Mouse (Mus musculus) CH12F3 (cell line): Measurements from ENCODE around the gene Ifi47.
"Not testable (repeated sequence)": the region's sequence is repeated elsewhere in the genome, so short reads cannot be mapped to it uniquely, and the experiment has no call there.

Experiments
- in situ Hi-C: fragments of 300-500 bp; cut with MboI; formaldehyde crosslinking; loops from 2 replicates; pipeline ENCODE4 v1.14.3; 2020; ENCODE audit warnings: low sequenced_read_pairs

Ifi47 gene

DNA sequence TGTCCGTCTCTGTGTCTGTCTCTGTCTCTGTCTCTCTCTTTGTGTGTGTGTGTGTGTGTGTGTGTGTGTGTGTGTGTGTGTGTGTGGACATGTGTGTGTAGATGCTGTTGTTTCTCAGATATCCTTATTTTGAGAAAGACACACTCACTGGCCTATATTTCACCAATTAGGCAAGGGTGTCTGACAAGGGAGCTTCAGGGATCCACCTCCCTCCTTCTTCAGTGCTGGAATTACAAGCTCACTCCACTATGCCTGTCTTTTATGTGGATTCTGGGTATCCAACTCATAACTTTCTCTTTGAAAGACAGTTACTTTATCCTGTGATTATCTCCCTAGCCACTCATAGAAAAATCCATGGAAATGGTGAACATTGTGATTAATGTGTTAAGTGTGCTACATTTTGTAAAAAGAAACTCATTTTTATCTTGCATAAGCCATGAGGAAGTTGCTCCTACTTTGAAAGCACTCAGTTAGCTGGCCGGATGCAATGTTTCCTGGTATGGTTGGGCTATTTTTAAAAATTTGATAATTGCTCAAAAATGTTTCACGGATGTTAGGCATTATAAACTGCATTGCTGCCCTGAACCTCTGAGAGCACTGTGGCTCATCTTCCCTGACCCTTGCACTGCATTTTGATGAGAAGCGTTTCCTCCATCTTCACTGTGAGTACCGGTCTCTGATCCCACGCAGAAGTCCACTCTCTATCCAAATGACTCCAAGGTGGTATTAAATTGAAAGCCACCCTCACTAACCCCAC is at the start of gene Ifi47:
Gene Ifi47 (plus strand): TSS at position 587 of the 757 bp plus-strand sequence.
- in situ Hi-C loops = loop anchor here (25.0 kb wide), 1 partner anchor 214 kb away; the partner anchor contains the start of gene Irgm1

DNA sequence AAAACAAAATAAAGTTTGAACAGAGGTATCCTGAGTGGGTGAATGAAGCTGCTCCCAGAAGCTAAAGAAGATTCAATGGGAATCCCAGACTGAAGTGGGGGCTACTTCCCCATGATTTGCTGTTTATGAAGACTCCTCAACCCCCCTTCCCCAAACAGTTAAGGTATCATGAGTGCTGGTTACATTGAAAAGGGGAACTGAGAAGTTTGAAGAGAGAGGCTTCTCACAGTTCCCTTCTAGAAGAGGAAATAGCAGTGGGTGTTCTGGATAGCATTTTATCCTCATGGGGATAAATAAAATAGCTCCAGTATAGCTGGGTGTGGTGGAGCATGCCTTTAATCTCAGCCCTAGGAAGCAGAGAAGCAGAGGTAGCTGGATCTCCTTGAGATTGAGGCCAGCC is 26.3 kb upstream of the Ifi47 start:
- in situ Hi-C loops = not testable (repeated sequence)

DNA sequence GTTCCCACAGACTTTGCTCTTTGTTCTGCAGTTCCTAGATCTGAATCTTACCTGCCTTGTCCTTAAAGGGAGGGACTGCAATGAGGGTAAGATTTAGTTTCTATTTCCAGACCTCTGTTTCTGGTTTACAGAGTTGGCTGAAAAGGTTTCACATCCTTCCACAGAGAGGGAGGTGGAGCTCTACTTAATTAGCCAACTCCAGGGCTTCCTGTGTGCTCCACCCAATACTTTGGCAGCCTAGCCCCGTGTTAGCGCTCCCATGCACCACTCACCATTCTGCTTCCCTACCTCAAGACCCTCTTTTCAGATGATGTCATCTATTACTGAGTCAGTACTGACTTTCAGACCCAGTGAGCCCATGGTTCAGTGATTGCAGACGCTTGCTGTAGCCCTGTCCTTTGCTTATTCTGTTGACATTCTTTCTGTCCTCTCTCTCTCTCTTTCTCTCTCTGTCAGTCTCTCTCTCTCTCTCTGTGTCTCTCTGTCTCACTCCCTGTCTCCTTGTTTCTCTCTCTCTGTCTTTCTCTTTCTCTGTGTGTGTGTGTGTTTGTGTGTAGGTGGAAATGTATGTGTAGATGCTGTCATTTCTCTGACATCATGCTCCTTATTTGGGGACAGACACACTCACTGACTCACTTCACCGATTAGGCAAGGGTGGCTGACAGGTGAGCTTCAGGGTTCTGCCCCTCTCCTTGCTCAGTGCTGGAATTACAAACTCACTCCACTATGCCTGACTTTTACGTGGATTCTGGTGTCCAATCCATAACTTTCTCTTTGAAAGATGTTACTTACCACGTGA is 25.1 kb upstream of the Ifi47 start, which contains the start of gene 9930111J21Rik2:
Gene 9930111J21Rik2 (minus strand): TSS at position 150 of the 799 bp plus-strand sequence.
- in situ Hi-C loops = not testable (repeated sequence)

DNA sequence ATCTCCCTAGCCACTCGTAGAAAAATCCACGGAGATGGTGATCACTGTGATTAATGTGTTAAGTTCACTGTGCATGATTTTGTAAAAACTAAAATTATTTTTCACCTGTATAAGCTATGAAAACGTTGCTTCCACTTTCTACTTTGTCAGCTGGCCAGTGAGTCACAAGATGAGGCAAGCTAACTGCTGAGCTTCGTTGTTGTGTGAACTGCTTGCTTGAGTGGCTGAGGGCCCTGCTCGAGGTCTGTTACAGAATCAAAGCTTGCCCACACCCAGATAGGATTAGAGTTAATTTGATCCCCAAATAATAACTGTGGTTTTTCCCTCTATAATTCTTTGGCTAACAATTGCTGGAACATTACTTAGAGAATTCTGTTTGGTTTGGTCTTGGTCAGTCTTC is 24.5 kb upstream of the Ifi47 start:
- in situ Hi-C loops = not testable (repeated sequence)

DNA sequence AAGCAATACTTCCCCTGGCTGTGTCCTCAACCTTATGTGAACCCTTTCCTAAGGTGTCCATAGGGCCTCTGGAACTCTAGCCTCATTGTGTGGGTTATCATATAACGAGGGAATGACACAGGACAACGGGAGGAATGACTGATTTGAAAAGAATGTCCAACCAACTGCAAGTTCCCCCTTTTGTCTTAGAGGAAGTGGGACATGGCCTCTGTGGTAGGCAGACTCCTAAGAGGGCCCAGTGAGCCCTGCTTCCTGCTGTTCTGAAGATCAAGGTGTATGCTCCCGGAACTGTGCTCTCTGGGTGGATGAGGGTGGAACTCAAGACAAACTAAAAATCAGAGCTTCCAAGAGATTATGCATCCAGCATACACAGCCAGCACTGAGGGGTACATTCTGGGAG is 16.3 kb upstream of the Ifi47 start:
- in situ Hi-C loops = not testable (repeated sequence)

DNA sequence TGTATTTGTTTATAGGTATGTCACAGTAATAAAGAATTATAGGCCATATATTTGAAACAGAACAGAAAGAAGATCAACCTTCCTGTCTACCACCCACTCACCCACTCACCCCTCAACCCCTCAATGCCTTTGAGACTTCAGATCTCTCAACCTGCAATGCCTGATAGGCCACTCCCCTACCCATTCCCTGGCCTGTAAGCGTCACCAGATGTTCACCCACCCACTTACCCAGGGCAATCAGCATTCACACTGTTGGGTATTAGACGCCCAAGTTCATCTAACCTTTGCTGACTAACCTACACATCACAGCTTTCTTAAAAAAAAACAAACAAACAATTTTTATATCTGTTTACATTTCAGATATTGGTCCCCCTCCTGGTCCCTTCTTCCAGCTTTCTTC is 14.5 kb upstream of the Ifi47 start:
- in situ Hi-C loops = not testable (repeated sequence)

DNA sequence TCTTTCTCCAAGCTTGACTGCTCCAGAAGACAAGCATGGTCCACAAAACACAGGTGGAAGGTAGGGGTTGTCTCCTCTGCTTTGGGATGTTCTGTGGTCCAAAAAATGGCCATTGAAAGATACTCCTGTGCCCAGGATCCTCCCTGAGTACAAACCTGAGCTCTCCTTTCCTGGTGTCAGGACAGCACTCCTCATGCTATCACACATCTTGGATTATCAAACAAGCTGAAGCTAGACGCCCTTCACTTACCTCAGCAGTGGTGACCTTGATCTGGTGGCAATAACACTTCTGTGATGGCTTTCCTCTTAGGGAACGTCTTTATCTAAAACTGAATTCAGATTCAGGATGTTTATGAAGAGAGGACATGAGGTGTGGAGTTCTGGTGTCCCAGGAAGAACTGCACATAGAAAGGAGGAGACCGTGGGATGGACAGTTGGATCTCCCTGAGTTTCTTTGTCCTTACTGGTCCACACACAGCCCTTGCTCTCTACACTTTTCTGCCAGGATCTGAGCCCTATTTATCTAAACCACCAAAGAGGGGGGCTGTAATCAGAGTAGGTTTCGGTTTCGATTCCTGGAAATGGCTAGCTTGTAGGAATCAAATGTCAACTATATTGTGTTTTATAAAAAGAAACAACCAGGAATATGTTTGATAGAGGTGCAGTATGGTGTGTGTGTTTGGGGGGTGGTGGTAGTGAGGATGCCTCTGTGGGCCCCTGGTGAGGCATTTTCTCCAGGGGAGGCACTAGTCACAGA is 12.5 kb upstream of the Ifi47 start, which contains the start of gene Tgtp2:
Gene Tgtp2 (minus strand): TSS at position 494 of the 757 bp plus-strand sequence.
- in situ Hi-C loops = not testable (repeated sequence)

DNA sequence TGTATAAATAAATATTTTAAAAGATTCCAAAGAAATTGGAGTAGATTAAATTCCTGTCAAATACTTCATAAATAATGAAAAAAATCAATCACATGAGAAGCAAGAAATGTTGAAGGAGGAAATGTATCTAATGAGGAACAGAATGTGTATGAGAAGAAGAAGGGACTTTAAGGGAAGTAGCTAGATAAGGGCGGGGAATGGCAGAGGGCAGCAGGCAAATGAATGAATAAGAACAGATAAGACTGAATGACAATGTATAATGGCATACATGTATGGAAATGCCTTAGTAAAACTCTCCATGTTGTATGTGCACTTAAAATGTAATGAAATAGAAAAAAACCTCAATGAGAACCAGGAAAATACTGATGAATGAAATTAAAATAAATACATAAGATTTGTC is 8.0 kb upstream of the Ifi47 start:
- in situ Hi-C loops = no loop called here

DNA sequence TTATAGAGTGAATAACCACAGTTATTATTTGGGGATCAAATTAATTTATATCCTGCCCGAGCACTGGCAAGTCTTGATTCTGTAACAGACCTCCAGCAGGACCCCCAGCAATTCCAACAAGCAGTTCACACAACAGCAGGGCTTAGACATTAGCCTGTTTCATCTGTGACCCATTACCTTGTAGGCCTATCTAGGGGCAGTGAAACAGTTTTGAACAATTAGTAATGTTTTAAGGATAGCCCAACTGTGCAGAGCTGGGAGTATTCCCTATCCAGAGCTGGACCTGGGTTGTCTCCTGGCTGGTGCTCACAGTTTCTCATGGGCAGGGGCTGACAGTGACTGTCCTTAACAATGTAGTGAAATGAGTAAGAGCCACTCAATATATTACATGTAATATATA is 625 bp downstream of the Ifi47 start:
- in situ Hi-C loops = loop anchor here (25.0 kb wide), 1 partner anchor 215 kb away; the partner anchor contains the start of gene Irgm1

DNA sequence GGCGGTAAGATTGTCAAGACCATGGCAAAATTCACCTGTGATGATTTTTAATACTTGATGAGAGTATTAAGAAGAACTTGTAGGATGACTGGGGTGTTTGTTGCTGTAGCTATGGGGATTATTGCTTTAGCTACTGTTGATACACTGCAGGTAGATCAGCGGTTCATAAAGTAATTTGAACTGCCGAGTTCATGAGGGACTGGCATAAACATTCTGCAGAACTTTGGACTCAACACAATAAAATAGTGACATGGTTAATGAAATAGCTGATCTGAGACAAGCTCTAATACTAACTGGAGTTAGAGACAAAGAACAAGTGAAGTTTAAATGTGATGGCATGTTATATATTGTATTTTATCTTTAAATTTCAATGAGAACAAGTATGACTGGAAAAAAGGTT is 2.3 kb downstream of the Ifi47 start:
- in situ Hi-C loops = loop anchor here (25.0 kb wide), 1 partner anchor 216 kb away; the partner anchor contains the start of gene Irgm1

DNA sequence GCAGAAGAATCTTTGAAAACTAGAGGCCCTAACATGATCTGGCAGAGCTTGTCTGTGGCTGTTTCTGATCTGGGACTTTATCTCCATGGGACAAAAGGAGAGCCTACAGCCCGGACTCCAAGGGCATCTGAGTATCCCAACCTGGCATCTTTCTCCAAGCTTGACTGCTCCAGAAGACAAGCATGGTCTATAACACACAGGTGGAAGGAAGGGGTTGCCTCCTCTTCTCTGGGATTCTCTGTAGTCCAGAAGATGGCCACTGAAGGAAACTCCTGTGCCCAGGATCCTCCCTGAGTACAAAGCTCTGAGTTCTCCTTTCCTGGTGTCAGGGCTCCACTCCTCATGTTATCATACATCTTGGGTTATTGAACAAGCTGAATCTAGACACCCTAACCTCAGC is 4.2 kb downstream of the Ifi47 start:
- in situ Hi-C loops = loop anchor here (25.0 kb wide), 1 partner anchor 218 kb away; the partner anchor contains the start of gene Irgm1

DNA sequence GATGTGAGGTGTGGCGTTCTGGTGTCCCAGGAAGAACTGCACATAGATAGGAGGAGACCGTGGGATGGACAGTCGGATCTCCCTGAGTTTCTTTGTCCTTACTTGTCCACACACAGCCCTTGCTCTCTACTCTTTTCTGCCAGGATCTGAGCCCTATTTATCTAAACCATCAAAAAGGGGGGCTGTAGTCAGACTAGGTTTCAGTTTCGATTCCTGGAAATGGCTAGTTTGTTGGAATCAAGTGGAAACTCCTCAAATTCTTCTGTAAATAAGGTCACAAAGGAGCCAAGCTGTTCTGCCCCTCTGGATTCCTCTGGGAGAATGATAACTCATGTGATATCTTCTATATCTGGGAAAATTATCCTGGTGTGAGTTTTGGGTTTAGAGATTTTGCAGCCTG is 5.0 kb downstream of the Ifi47 start:
- in situ Hi-C loops = loop anchor here (25.0 kb wide), 1 partner anchor 219 kb away; the partner anchor contains the start of gene Irgm1

DNA sequence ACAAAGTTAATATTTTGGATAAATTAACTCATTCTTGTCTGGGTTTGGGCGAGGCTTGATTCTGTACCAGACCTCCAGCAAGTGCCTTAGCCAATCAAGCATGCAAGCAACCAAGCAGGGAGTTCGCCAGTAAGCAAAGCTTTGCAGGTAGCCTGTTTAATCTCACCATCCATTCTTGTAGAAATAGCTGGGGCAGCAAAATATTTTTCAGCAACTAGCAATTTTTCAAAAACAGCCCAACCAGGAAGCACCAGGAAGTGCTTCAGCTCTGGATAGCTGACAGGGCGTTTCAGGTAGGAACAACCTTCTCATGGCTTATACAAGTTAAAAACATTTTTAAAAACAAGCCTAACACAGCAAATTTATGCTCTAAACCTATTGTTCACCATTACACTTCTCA is 5.5 kb downstream of the Ifi47 start:
- in situ Hi-C loops = loop anchor here (25.0 kb wide), 1 partner anchor 220 kb away; the partner anchor contains the start of gene Irgm1

DNA sequence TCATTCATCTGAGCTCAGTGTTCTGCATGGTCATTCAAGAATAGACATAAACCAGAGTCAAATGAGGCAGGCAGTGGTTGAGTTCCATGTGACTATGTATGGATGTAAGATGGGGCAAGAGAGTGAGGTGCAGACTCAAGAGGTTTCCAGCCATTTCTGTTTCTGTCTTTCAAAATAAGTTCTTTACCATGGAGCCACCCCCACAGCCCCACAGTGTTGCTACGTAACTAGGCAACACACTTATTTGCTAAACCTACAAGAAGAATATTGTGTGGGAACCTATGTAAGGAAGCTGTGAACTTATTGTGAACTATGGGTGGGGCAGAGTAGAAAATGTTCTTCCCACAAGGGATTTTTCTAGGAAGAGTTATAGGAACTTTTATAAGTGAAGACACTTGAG is 6.8 kb downstream of the Ifi47 start:
- in situ Hi-C loops = loop anchor here (25.0 kb wide), 1 partner anchor 221 kb away; the partner anchor contains the start of gene Irgm1

DNA sequence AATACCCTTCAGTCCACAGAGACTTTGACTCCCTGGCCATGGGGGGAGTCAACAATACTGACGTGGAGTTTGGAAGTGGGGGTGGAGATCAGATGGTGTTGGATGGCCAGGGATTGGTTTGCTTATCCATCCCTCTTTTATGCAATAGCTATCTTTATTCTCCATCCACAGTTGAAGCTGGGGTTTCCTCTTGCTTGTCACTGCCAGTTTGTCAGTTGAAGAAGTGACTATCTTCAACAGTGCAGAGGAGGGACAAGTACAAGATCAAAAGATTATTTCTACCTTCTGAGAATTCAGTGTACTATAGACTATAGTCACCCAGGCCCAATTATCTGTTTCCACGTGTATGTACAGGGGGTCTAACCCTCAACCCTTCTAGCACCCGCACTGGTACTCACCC is 7.4 kb downstream of the Ifi47 start:
- in situ Hi-C loops = loop anchor here (25.0 kb wide), 1 partner anchor 222 kb away; the partner anchor contains the start of gene Irgm1

DNA sequence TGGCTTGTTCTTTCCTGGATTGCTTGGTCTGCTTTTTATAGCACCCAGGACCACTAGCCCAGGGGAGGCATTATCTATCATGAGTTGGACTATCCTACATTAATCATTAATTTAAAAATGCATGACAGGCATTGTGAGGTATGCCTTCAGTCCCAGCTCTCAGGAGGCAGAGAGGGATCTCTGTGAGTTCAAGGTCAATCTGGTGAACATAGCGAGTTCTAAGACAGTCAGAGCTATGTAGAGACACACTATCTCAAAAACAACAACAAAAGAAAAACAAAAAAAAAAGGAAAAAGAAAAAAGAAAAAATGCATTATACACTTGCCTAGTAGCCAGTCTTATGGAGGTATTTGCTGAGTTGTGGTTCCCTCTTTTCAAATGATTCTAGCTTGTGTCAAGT is 8.0 kb downstream of the Ifi47 start:
- in situ Hi-C loops = loop anchor here (25.0 kb wide), 1 partner anchor 222 kb away; the partner anchor contains the start of gene Irgm1

DNA sequence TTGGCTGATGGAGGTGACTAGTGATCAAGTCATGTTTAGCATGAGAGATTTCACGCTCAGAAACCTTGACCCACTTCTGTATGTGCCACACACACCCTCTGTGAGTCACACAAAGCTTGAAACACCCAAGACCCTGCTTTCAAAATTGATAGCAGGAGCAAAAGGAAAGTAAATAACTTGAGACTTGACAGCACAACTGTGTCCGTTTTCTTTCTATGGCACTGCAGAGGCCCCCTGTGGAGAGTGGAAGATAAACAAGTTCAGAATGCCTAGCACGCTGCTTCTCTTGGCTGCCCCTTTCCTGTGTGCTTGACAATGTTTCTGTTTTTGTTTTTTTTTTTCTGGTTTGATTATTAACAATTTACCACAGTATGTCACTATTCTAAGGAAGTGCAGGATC is 8.5 kb downstream of the Ifi47 start:
- in situ Hi-C loops = loop anchor here (25.0 kb wide), 1 partner anchor 223 kb away; the partner anchor contains the start of gene Irgm1

DNA sequence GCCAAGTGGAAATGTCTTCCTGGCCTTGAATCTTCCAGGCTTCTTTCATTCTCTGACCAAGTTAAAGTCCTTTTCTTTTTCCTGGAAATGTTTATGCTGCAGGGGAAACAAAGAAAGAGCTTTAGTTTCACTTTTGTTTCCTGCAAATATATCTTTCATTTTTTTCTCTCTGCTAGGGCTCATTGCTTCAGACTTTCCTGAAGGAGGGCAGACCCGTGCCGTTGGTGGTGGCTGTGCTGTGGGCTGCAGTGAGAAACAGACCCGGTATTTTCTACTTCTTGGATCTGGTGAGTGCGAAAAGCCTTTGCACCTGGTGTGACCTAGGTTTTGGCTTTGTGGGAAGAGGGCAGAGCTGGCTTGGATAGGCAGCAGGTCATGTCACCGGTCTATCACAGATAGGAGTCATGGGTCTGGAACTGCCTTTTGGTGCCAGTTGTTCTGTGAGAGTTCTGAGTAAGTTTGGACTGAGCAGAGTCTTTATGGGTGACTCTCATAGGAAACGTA is 10.5 kb downstream of the Ifi47 start:
- in situ Hi-C loops = loop anchor here (25.0 kb wide), 1 partner anchor 225 kb away; the partner anchor contains the start of gene Irgm1

DNA sequence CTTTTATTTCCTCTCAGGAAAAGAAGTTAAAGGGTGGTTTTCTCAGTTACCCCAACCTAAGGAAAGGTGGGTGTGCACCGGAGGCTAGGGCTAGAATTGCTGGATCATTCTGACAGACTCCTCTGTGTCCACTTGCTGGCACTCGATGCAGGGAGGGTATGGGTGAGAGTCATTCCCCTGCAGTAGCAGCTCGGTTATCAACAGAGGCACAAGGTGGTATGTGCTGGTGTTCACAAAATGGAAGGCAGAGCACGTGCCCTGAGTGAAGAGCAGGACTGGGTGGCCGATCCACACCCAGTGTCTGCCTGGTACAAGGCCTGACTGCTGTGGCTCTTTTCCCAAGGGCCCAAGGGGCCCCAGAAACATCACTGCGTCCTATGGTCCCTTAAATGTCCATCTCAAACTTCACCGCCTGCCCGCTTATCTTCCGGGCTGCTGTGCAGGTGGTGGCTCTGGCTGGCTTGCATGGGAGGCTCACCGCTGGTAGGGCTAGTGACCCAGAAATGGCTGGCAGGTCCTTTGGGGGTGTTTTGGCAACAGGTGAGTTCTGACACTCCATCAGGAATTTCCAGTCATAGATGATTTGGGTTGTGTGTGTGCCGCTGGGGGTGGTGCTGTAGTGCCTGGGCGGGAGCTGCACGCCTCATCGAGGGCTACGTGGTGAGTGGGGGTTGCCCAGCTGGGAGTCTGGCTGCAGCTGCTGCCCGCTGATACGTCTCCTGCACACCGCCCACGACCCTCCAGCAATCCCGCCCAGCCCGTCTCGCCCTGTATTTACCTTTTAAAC is 11.6 kb downstream of the Ifi47 start:
- in situ Hi-C loops = loop anchor here (25.0 kb wide), 1 partner anchor 226 kb away; the partner anchor contains the start of gene Irgm1
